Mouse (Mus musculus): ENCODE data around the gene Shroom3. TPM values are rescaled to one million over a fixed set of nuclear protein-coding genes. Genes with fewer than 3 reads are reported as not detected.

The Shroom3 gene
- total and polyA plus RNA-seq, 3 experiments: 0.04 to 0.11 TPM; not detected in 1

DNA sequence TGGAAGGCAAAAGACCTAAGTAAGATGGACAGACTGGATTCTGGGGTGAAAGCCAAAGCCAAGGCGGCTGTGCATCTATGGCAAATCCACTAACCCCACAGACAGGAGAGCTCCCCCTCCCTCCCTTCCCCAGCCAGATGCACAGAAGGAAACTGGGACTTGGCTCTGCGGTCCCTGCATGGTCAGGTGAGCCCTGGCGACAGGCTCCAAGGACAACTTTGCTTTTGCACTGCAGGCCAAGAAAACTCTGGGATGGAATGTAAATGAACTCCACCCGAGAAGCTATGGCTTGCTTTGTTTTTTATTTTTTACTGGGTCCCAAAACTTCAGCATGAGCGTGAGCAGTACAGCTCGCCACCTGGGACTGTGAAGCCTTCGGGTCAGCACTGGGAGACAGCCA is 128.5 kb downstream of the Shroom3 start:
- Histone ChIP-seq H3K27ac (ENCODE audit: insufficient read depth, low read depth) (no peak overlapping the region), H3K36me3 (replicated peaks in 1 of 2; ENCODE audit: control insufficient read depth in 1 of 2, insufficient read depth in 1 of 2, low read length in 1 of 2) (no peaks in the 10 kb centered on the region), H3K9ac (ENCODE audit: insufficient read depth, low read depth) (no peak overlapping the region), H3K9me3 (replicated peaks; ENCODE audit: low read length) (no peaks in the 10 kb centered on the region), H3K4me2 (ENCODE audit: insufficient read depth, low read depth, poor library complexity, severe bottlenecking) (no peak overlapping the region), H3K4me3 (replicated peaks in 1 of 3; ENCODE audit: low read depth in 2 of 3, low read length in 2 of 3, poor library complexity in 1 of 3) (no peak overlapping the region), H3K4me1 (ENCODE audit: control insufficient read depth in 1 of 2, insufficient read depth in 2 of 2) (peaks cover 0 to 4% of the 10 kb centered on the region in 2 experiments; a peak in 1 of 4 replicates), H3K79me2 (replicated peaks; ENCODE audit: control insufficient read depth, extremely low read depth, insufficient read depth, poor library complexity, severe bottlenecking) (no peaks in the 10 kb centered on the region), H3K27me3 (replicated peaks) (no peaks in the 10 kb centered on the region)
- DNase-seq (ENCODE audit: extremely low read depth): no peak
- in situ Hi-C loops (cut with MboI; ENCODE audit: low pct_ligation_motif_present, low pct_unique_long_range_greater_than_20kb, low sequenced_read_pairs) (no loop called here), dilution Hi-C loops (cut with MboI; ENCODE audit: extremely low pct_ligation_motif_present, extremely low pct_unique_long_range_greater_than_20kb, low sequenced_read_pairs) (no loop called here)
- TF ChIP-seq CTCF (conservative IDR thresholded peaks at IDR 0.05 in 1 of 2, IDR thresholded peaks at IDR 0.05 in 1 of 2; ENCODE audit: low read depth in 2 of 2, low read length in 2 of 2) (no peak), HCFC1 (IDR thresholded peaks at IDR 0.05; ENCODE audit: low read depth, low read length) (no peak), USF1 (IDR thresholded peaks at IDR 0.05; ENCODE audit: low read depth, low read length) (no peak), MEF2A (IDR thresholded peaks at IDR 0.05; ENCODE audit: borderline replicate concordance, low read depth, low read length) (no peak), CHD1 (IDR thresholded peaks at IDR 0.05; ENCODE audit: low read depth, low read length) (no peak), NRF1 (IDR thresholded peaks at IDR 0.05; ENCODE audit: low read depth, low read length) (no peak), CHD2 (IDR thresholded peaks at IDR 0.05; ENCODE audit: low read length) (no peak), UBTF (IDR thresholded peaks at IDR 0.05; ENCODE audit: low read depth, low read length) (no peak), MAFK (IDR thresholded peaks at IDR 0.05; ENCODE audit: insufficient replicate concordance, low read length) (no peak), JUN (IDR thresholded peaks at IDR 0.05; ENCODE audit: insufficient read depth, low read depth, low read length) (no peak), TCF12 (IDR thresholded peaks at IDR 0.05; ENCODE audit: low read depth, low read length) (no peak), SMC3 (IDR thresholded peaks at IDR 0.05; ENCODE audit: low read depth, low read length) (no peak), KAT2A (IDR thresholded peaks at IDR 0.05; ENCODE audit: insufficient replicate concordance, low read length) (no peak), POLR2A (IDR thresholded peaks at IDR 0.05; ENCODE audit: low read depth, low read length) (no peak), USF2 (conservative IDR thresholded peaks at IDR 0.05; ENCODE audit: low read depth, low read length) (no peak)

- Histone ChIP-seq H3K4me2 (ENCODE audit: insufficient read depth, low read depth, poor library complexity, severe bottlenecking) (no peak overlapping the region), H3K9ac (ENCODE audit: insufficient read depth, low read depth) (no peak overlapping the region), H3K36me3 (replicated peaks in 1 of 2; ENCODE audit: control insufficient read depth in 1 of 2, insufficient read depth in 1 of 2, low read length in 1 of 2) (no peaks in the 10 kb centered on the region), H3K4me3 (replicated peaks in 1 of 3; ENCODE audit: low read depth in 2 of 3, low read length in 2 of 3, poor library complexity in 1 of 3) (no peak overlapping the region), H3K4me1 (ENCODE audit: control insufficient read depth in 1 of 2, insufficient read depth in 2 of 2) (peaks cover 0 to 4% of the 10 kb centered on the region in 2 experiments; a peak in 1 of 4 replicates), H3K27me3 (replicated peaks) (no peaks in the 10 kb centered on the region), H3K79me2 (replicated peaks; ENCODE audit: control insufficient read depth, extremely low read depth, insufficient read depth, poor library complexity, severe bottlenecking) (no peaks in the 10 kb centered on the region), H3K27ac (ENCODE audit: insufficient read depth, low read depth) (no peak overlapping the region), H3K9me3 (replicated peaks; ENCODE audit: low read length) (no peaks in the 10 kb centered on the region)
- dilution Hi-C loops (cut with MboI; ENCODE audit: extremely low pct_ligation_motif_present, extremely low pct_unique_long_range_greater_than_20kb, low sequenced_read_pairs): no loop called here
- in situ Hi-C loops (cut with MboI; ENCODE audit: low pct_ligation_motif_present, low pct_unique_long_range_greater_than_20kb, low sequenced_read_pairs): no loop called here
- no peak for DNase-seq (ENCODE audit: extremely low read depth)
- no peak for TF ChIP-seq CHD1 (IDR thresholded peaks at IDR 0.05; ENCODE audit: low read depth, low read length)
- no peak for TF ChIP-seq HCFC1 (IDR thresholded peaks at IDR 0.05; ENCODE audit: low read depth, low read length)
- TF ChIP-seq SMC3 (IDR thresholded peaks at IDR 0.05; ENCODE audit: low read depth, low read length): no peak
- TF ChIP-seq MXI1 (IDR thresholded peaks at IDR 0.05; ENCODE audit: low read depth, low read length): no peak
- TF ChIP-seq MEF2A (IDR thresholded peaks at IDR 0.05; ENCODE audit: borderline replicate concordance, low read depth, low read length): no peak
- no peak for TF ChIP-seq POLR2AphosphoS2 (IDR thresholded peaks at IDR 0.05; ENCODE audit: low read depth, low read length)
- no peak for TF ChIP-seq GABPA (IDR thresholded peaks at IDR 0.05; ENCODE audit: insufficient replicate concordance, low read depth, low read length)
- no peak for TF ChIP-seq EP300 (IDR thresholded peaks at IDR 0.05; ENCODE audit: low read length)
- TF ChIP-seq RCOR1 (conservative IDR thresholded peaks at IDR 0.05; ENCODE audit: low read depth, low read length): no peak
- TF ChIP-seq MAFK (IDR thresholded peaks at IDR 0.05; ENCODE audit: insufficient replicate concordance, low read length): no peak
- no peak for TF ChIP-seq CHD2 (IDR thresholded peaks at IDR 0.05; ENCODE audit: low read length)
- TF ChIP-seq MYC (IDR thresholded peaks at IDR 0.05; ENCODE audit: low read depth, low read length): no peak
- no peak for TF ChIP-seq JUND (conservative IDR thresholded peaks at IDR 0.05; ENCODE audit: low read depth, low read length)
- no peak for TF ChIP-seq KAT2A (IDR thresholded peaks at IDR 0.05; ENCODE audit: insufficient replicate concordance, low read length)
- TF ChIP-seq JUN (IDR thresholded peaks at IDR 0.05; ENCODE audit: insufficient read depth, low read depth, low read length): no peak
Observed at GRCm38 (mm10) chr5:92812936-92813335, 129.7 kb downstream of the Shroom3 start.
